7 mouse cellular contexts compared by ENCODE assay signal in genomic region chr11:57627086-57627735, GRCm38 (mm10). TPM values are rescaled to one million over a fixed set of nuclear protein-coding genes. Genes with fewer than 3 reads are reported as not detected.
DNase-seq lines count a peak whose midpoint lies in the region; TF ChIP-seq lines count a peak whose summit lies in the region.

No protein-coding gene starts in this region.

- H3K4me3 ChIP-seq in ES-Bruce4 (ENCODE audit: low read depth, low read length): no peak overlapping the region

- no peaks in the 10 kb centered on the region for H3K27me3 ChIP-seq in ES-Bruce4 (ENCODE audit: control insufficient read depth, insufficient read depth, low read length, poor library complexity, severe bottlenecking)

- no peak for TF ChIP-seq EP300 in ES-Bruce4 (IDR thresholded peaks at IDR 0.05; ENCODE audit: insufficient read depth, low read depth, low read length)

- peak; percentile 78 for TF ChIP-seq CTCF in ES-Bruce4 (IDR thresholded peaks at IDR 0.05; ENCODE audit: low read depth, low read length)

- H3K9me3 ChIP-seq in ES-Bruce4 (replicated peaks; ENCODE audit: control insufficient read depth, insufficient read depth, low read length, poor library complexity, severe bottlenecking): no peaks in the 10 kb centered on the region

- no peak for TF ChIP-seq POLR2A in ES-Bruce4 (IDR thresholded peaks at IDR 0.05; ENCODE audit: insufficient read depth, low read length)

- H3K36me3 ChIP-seq in ES-Bruce4 (ENCODE audit: control insufficient read depth, insufficient read depth, low read length, poor library complexity, severe bottlenecking): no peaks in the 10 kb centered on the region

- DNase-seq in layer of hippocampus, postnatal 10 days (ENCODE audit: low spot score in 2 of 2): peak; percentile 43 to 51
- no peak for DNase-seq in layer of hippocampus, adult 9-10 months (ENCODE audit: low spot score)
- DNase-seq in ZHBTc4 (ENCODE audit: low read depth, low spot score): peak; percentile 64
- DNase-seq in gastrocnemius, postnatal 25 days: peak; percentile 33
- DNase-seq in lung, postnatal 4 days: peak; percentile 71 to 73
- DNase-seq in right cerebral cortex, postnatal 36 days (ENCODE audit: low spot score in 2 of 2): no peak

- no peak overlapping the region for H3K27ac ChIP-seq in ES-Bruce4 (ENCODE audit: insufficient read depth, low read length)

- no peaks in the 10 kb centered on the region for H3K4me1 ChIP-seq in ES-Bruce4 (ENCODE audit: control insufficient read depth, insufficient read depth, low read length)

- no peak overlapping the region for H3K9ac ChIP-seq in ES-Bruce4 (ENCODE audit: low read depth, poor library complexity, severe bottlenecking)

RNA-seq across cellular contexts. Expression of gene Galnt10, which starts 18.0 kb away (rescaled TPM):
- total RNA-seq in layer of hippocampus, postnatal 10 days (2021): 10 to 100 TPM; 10.9 to 11.2 TPM
- polyA plus RNA-seq in ES-Bruce4 (2011; ENCODE audit: insufficient read depth, insufficient read length, low read depth, missing spikeins): 16.1 and 16.8 TPM in 2 replicates
- 1 to 10 TPM; 6.0 to 7.5 TPM for total RNA-seq in gastrocnemius, postnatal 25 days (2021)

Comparison
In these comparisons a context has a peak if more than half of its experiments do, and no peak if none do; other contexts are left out.
1. DNase-seq: peak in layer of hippocampus, postnatal 10 days (2 of 2), ZHBTc4 (single experiment), gastrocnemius, postnatal 25 days (single experiment) and lung, postnatal 4 days (2 of 2); none in layer of hippocampus, adult 9-10 months (single experiment) and right cerebral cortex, postnatal 36 days (0 of 2).